1 mouse cellular context compared by ENCODE assay signal in the genomic region with DNA sequence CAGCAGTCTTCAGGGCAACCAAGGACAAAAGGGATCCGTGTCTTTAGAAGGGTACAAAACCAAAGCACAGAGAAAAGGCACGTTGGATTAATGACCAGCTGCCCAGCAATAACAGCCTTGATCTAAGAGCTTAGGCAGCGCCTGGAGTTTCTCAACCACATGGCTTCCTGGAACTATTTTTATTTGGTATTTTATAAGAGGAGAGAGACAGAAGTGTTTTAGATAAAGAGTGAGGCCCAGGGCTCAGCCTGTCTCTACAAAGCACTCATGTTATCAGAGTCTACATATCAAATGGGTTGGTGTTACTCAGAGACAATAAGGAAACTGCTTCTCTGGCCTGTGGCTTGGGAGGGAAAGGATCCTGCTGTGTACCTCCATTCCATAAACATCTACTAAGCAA.
TF ChIP-seq lines count a peak whose summit lies in the region.

No protein-coding gene starts in this region.

TF ChIP-seq in MEL, 35 proteins besides CTCF, POLR2A, EP300 and RAD21 (continued from another document):
- no peak for TF ChIP-seq HCFC1 (IDR thresholded peaks at IDR 0.05; ENCODE audit: low read depth, low read length)
- TF ChIP-seq ETS1 (IDR thresholded peaks at IDR 0.05; ENCODE audit: low read depth, low read length), result peak; percentile 39; the same call in 1 of the 2 replicates
- no peak for TF ChIP-seq JUND (IDR thresholded peaks at IDR 0.05; ENCODE audit: low read depth, low read length)
- TF ChIP-seq ZNF384 (IDR thresholded peaks at IDR 0.05; ENCODE audit: low read depth, low read length), result peak; percentile 1; the same call in 1 of the 2 replicates
- peak; percentile 61 for TF ChIP-seq MXI1 (IDR thresholded peaks at IDR 0.05; ENCODE audit: low read depth, low read length)
- no peak for TF ChIP-seq USF2 (IDR thresholded peaks at IDR 0.05; ENCODE audit: borderline replicate concordance in 1 of 2, insufficient read depth in 1 of 2, low read depth in 1 of 2, low read length in 2 of 2)
- peak; percentile 82 for TF ChIP-seq MYC (IDR thresholded peaks at IDR 0.05; ENCODE audit: low read depth, low read length)
- peak; percentile 48 for TF ChIP-seq TCF12 (IDR thresholded peaks at IDR 0.05; ENCODE audit: low read depth, low read length)
- no peak for TF ChIP-seq KAT2A (conservative IDR thresholded peaks at IDR 0.05; ENCODE audit: low read depth, low read length)
- TF ChIP-seq CHD2 (IDR thresholded peaks at IDR 0.05; ENCODE audit: low read length), result no peak
- TF ChIP-seq MAZ (IDR thresholded peaks at IDR 0.05; ENCODE audit: low read depth, low read length), result no peak
TF ChIP-seq in MEL: peak in this region for 10.
